Mouse (Mus musculus): ENCODE data around the gene Ube3b. TPM values are rescaled to one million over a fixed set of nuclear protein-coding genes. Genes with fewer than 3 reads are reported as not detected.
A peak's percentile ranks its signal among the peaks of the same experiment; 100 is the strongest.

Gene Ube3b
- total RNA-seq, 2 experiments from 2014 or later: 64.7 to 67.5 TPM

DNA sequence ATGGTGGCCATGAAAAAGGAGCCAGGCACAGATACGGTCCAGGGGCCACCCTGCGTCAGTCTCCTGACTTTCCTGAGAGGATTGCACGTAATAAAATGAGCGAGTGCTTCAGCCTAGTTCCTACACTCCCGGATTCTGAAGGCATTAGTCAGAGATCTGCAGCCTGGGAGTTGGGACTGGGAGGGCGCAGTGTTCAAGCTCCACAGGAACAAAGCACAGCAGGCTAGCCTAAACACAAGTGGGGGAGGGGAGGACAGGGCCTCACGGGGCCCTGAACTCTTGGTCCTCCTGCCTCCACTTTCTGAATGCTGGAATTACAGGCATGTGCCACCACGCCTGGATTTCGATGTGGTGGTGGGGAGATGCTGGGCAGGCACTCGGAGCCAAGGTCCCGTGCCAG lies 7.8 kb upstream of the Ube3b start:
- no peak for DNase-seq
- intact Hi-C loops (cut with DNase I; ENCODE audit: low total_unique reads): no loop called here

DNA sequence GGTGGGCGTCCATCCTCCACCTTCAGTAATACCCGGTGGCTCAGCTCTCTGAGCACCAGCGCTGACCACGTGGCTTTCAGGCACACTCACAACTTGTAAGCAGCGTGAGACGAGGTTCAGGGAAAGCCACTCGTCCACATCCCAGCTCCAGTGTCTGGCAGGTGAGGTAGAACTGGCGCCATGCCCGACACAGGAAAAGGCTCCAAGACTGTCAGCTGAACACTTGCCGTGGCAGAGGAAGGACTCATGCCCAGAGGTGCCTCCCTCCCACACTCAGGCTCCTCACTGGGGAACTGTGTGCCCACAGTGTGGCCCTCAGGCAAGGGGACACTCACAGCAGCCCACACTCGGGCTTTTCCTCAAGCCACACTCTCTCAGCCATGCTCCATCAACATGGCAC lies 7.2 kb upstream of the Ube3b start:
- DNase-seq: peak; percentile 21

DNA sequence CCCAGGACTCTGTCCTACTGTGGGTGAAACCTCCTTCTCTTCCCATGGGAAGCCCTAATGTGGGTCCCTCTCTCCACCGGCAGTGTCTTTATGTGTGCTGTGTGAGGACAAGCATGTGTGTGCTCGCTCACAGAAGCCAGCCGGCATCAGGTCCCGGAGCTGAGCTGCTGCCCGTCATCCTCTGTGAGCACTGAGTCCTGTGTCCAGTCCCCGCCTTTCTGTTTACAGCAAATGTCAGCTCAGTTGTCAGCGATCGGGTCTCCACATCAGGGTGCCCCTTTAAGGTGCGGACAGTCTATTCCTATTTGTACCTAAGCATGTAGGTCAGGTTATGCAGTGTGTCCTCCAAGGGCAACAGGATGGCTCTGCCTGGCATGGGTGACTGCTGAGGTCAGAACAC lies 6.8 kb upstream of the Ube3b start:
- DNase-seq: no peak
- intact Hi-C loops (cut with DNase I; ENCODE audit: low total_unique reads): no loop called here

More for the DNA sequence above, 7.2 kb upstream of the Ube3b start:
- intact Hi-C loops (cut with DNase I; ENCODE audit: low total_unique reads): no loop called here

DNA sequence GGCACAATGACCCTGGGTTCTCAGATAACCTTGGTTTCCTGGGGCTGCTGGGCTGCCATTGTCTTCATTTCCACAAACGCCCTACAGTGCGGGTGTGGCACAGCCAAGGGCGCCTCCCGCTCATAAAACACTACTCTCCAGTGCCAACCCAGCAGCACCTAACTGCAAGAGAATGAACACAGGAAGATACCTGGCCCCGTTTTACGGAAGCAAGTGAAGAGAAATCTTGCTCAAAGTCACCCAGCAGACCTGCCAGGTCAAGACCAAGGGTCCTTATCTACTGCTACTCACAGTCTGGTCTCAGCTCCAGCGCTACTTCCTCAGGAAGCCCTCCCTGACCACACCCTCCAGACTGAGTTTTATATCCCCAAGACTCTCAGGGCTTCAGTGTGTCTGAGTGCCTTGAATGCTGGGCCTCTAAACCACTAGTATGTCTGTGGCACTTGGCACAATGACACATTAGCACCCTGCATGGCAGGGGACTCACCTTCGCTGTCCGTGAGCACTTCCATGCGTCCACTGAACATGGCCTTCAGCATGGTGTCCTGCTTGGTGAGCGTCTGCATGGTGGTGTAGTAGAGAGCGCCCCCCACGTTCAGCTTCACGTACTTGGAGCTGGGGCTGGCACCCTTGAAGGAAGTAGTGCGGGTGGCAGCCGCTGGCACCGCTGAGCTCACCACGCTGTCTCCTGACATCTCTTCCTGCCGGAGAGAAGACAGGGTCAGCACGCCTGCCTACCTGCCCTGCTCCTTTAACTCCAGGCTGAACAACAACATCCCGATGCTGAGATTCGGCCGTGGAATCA lies 5.8 kb upstream of the Ube3b start:
- no peak for DNase-seq
- intact Hi-C loops (cut with DNase I; ENCODE audit: low total_unique reads): no loop called here

DNA sequence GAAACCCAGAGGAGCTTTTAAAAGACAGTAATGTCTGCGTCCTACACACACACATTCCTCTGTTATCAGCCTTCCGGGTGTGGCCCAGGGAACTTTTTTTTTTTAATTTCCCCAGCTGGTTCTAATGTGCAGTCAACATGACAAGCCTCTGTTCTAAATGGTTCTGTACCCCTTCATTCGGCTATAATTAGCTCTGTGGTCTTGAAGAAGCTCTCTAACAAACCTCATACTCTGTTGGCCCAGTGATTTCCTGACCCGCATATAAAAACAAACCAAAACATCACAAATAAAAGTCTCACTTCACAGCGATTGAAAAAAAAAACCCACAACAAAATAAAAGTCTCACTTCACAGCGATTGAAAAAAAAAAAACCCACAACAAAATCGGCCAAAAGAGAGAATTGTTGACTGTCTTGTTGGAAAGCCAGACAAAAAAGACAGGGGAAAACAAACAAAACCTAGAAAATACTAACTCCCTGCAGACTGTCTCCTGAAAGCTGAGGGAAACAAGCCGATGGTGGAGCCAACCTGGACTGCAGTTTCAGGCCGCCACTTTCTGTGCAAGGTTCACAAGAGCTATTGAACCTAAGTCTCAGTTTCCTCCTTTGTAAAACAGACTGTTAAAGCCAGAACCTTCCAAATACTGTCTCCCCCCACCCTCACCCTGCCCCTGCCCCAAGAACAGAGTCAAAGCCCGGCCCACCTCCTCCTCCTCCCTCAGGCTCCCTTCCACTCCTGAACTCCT lies 2.1 kb upstream of the Ube3b start:
- no peak for DNase-seq
- intact Hi-C loops (cut with DNase I; ENCODE audit: low total_unique reads): no loop called here

DNA sequence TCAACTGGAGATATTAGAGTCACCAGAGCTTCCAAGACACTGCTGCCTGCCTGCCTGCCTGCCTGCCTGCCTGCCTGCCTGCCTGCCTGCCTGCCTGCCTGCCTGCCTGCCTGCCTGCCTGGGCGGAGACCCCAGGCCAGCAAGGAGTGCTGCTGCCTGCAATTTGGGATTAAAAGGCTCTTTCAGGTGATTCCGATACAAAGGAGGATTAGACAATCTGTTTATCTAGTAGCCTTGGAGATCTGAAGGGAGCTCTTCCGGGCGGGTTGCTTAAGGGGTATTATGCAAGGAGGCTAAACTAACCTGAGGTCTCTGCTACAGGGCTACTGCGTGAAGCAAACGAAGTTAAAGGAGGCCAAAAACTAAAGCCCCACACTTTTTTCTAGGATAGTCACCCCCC lies 1.5 kb upstream of the Ube3b start:
- DNase-seq: no peak
- intact Hi-C loops (cut with DNase I; ENCODE audit: low total_unique reads): no loop called here

DNA sequence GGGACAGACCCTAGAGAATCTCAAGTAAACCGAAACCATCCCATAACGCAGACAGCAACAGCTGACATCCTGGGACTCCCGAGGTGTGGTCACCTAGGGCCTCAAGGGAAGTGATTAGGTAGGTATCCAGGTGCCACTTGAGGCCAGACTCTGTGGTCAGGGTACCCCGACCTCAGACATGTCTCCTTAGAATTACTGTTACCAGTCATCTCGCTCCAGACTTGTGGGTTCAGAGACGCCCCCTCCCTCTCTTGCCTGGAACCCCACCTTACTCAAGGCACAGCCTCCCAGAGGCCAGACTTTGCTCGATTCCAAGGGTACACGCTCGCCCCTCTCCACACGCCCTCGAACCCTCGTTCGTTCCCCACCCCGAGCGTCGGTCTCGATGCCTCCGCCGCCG lies 644 bp upstream of the Ube3b start:
- intact Hi-C loops (cut with DNase I; ENCODE audit: low total_unique reads): loop anchor here (10.0 kb wide), 1 partner anchor 65 kb away; no protein-coding TSS in a partner anchor
- no peak for DNase-seq

DNA sequence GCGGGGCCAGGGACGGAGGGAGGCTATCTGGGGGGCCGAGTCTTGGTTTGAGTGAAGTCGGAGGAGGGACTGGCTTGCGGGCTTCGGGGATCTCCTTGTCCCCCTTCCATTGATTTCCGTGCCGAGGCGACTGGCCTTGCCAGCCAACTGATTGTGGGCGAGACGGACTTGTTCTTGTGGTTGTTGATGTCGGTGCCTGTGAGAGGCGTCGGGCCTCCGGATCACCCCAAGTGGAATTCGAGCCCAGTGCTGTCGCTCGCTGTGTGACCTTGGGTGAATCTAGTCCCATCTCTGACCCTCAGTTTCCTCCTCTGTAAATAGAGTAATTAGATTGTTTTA lies 575 bp downstream of the Ube3b start:
- intact Hi-C loops (cut with DNase I; ENCODE audit: low total_unique reads): loop anchor here (10.0 kb wide), 1 partner anchor 66 kb away; no protein-coding TSS in a partner anchor
- no peak for DNase-seq

DNA sequence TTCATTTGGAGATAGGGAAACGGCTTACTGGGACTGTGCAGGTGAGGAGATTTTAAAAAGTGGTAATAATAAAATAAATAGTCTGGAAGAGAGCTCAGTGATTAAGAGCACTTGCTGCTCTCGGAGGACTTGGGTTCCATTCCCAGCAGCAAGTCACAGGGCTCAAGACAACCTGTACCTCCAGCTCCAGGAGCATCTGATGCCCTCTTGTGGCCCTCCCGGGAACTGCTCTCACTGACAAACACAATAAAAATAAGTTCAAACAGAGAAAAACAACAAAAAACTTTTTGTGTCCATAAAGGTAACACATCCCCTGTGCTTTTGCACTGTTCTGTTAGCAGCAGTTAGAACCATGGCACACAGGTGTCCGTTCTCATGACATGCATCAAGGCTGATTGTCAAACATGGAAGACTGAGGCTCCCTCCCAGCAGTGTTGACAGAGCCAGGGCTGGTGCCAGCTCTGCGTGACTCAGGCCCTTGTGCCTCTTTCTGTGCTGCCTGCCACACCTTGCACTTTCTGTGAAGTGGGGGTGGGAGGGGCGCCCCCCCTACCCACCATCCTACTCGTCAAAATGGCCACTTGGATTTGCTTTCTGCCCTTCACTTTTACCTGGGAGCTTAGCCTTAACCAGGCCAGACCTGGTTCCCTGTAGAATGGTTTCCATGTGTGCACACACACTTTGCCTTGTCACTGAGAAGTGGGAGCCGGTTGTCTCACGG lies 2.9 kb downstream of the Ube3b start:
- DNase-seq: no peak
- intact Hi-C loops (cut with DNase I; ENCODE audit: low total_unique reads): loop anchor here (10.0 kb wide), 1 partner anchor 69 kb away; no protein-coding TSS in a partner anchor

DNA sequence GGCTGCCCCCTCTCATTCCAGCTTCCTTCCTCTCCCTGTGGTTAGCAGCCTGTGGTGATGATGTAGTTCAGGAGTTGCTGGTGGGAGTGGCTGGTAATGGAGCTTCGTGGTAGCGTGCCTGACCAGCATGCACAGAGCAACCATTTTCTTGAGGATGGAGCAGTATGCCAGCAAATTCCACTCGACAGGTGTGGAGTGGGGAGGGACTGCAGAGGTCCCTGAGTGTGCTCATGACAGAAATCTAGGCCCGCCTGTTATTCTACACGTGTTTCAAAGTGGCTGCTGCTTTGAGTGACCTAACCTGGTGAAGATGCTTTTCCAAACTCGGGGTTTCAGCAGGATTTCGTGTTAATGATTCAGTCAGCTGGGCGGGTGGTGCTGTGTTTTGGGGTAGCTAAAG lies 4.0 kb downstream of the Ube3b start:
- intact Hi-C loops (cut with DNase I; ENCODE audit: low total_unique reads): loop anchor here (10.0 kb wide), 1 partner anchor 70 kb away; no protein-coding TSS in a partner anchor
- no peak for DNase-seq

DNA sequence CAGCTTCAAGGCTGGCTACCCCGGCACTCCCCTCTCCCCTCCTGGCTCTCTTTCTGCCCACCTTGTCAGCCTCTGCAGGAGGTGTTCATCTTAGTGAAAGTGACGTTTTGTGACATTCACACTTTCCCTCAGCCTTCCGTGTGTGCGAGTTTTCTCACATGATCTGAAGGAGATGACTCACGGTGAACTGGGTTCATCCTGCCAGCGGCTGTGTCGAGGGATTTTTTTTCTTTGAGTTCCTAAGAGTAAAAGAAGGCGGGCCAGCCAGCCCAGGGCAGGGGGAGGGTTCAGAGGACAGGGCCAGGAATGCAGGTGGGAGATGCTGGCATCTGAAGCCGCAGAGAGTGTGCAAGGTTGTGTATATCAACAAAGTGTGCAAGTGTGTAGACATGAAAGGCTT lies 12.8 kb downstream of the Ube3b start:
- intact Hi-C loops (cut with DNase I; ENCODE audit: low total_unique reads): no loop called here
- DNase-seq: no peak

DNA sequence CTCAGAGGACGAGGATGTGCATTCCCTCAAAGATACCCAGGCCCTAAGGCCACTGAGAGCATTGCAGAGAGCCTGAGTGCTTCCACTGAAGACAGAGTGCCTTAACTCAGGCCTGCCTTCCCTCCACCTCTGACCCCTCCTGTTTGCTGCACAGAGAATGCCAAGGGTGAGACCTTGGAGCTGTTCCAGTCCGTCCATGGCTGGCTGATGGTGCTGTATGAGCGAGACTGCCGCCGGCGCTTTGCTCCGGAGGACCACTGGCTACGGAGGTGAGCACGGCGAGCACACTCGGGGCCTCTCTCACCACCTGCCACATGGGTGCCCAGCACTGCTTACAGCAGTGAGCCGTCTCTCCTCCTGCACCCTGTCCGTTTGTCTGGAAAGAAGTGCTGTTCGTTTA lies 26.2 kb downstream of the Ube3b start:
- intact Hi-C loops (cut with DNase I; ENCODE audit: low total_unique reads): no loop called here
- no peak for DNase-seq

DNA sequence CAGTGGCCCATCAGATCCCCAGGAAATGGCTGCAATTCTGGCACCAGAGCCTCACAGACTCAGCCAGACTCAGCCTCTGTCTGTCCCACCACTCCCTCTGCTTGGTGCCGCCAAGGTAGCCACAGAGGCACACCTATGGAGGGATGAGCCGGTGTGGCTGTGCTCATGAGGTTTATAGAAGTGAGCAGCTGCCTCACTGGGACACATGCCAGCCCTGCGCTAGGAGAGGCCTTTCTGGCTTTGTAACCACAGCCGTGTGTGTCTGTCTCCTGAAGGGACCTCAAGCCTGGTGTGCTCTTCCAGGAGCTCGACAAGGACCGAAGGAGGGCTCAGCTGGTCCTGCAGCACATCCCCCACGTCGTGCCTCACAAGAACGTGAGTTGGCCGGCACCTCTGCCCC lies 26.9 kb downstream of the Ube3b start:
- no peak for DNase-seq
- intact Hi-C loops (cut with DNase I; ENCODE audit: low total_unique reads): no loop called here

DNA sequence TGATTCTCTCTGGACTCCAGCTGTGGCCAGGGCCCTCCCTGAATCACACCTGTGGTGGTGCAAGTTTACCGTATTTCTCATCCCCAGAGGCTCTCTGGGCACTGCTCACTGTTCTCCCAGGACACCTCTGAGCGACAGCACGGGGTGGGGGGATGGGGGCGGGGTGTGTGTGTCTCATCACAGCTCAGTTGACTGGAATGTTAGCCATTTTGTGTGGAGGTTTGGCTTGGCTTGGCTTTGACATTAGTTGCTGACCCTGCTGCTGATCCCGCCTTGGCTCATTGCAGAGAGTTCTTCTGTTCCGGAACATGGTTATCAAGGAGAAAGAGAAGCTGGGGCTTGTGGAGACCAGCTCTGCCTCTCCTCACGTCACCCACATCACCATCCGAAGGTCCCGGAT lies 27.4 kb downstream of the Ube3b start:
- intact Hi-C loops (cut with DNase I; ENCODE audit: low total_unique reads): no loop called here
- no peak for DNase-seq

DNA sequence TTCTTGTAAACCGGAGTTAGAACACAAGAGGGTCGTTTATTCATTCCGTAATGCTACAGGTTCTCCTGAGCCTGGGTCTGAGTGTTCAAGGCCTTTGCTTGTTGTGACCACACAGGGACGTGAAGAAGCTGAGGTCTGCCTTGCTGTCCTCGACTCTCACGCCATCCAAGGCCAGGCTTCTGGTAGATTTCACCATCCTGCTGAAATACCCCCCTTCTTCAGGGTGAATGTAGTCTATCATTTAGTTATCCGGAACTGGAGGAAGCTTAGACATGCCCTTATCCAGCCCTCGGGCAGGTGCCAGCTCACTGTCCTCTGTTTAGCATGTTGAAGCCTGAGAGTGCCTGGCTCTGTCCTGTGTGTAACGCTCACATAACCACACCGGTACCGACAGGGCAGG lies 28.4 kb downstream of the Ube3b start:
- intact Hi-C loops (cut with DNase I; ENCODE audit: low total_unique reads): no loop called here
- no peak for DNase-seq

DNA sequence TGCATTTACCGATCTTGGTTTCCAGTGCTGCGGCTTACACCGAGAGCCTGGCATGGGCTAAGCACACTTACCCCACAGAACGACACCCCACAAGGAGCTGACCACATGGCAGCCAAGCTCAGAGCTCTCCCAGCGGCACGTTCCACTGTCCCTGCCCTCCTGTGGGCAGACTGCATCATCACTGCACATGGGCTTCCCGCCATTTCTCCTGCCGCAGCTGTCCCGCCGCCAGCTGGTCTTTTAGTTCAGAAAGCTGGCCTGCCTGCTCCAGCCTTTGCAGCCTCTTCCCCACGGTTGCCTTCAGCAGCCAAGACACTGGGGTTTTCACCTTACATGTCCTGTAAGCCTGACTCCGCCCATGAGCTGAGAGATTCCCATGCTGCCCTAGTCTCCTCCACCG lies 30.0 kb downstream of the Ube3b start:
- intact Hi-C loops (cut with DNase I; ENCODE audit: low total_unique reads): no loop called here
- no peak for DNase-seq

DNA sequence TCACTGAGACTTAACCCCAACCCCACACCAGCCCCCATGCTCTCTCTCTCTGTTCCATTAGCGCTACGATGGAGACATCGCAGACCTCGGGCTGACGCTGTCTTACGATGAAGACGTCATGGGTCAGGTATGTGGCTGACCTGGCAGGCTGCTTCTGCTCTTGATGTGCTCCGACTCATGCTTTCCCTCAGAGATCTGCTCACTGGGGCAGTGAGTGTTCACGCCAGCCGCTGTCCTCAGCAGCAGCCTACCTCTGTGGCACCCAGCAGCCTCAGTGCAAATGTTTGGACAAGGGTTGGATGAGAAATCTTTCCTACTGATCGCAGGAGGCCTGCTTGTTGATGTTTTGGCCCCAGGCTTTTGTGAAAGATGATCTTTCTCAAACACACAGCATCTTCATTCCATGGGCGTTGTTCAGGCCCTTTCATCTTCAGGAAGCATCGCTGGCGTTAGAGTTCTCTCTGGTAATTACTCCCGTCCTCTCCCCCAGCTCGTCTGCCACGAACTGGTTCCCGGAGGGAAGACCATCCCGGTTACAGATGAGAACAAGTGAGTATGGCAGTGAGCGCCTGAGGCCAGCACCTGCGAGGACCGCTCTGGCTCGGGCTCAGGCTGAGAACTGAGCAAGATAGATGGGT lies 32.1 kb downstream of the Ube3b start:
- DNase-seq: no peak

DNA sequence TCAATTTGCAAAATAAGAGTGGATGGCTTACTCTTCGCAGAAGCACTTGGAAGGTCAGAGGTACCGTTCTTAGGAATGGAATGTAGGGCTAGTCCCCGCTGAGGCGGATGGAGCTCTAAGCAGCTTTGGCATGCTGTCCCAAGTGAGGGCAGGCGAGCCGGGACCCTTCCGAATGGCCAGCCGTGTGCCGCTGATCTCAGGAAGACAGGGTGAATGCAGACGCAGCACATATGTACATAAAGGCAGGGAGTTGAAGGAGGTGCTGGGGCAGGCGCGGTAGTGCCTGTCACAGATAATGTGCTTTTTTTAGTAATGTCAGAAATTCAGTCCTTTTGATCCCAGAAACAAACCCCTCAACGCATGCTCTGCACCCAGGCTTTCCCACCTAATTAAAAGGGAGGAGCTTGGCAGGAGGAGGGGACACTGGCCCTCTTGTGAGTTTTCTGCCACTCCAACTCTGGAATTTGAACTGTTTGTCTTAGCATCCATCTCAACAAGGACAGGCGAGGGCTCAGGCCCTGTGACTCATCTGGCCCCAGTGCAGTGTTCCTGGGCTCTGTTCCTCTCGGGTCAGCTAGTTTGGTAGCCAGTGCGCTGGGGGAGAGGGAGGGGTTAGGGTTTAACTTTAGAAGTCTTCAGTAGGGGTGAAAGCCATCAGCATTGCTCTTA lies 32.8 kb downstream of the Ube3b start:
- no peak for DNase-seq
- intact Hi-C loops (cut with DNase I; ENCODE audit: low total_unique reads): no loop called here

More for the DNA sequence above, 32.1 kb downstream of the Ube3b start:
- intact Hi-C loops (cut with DNase I; ENCODE audit: low total_unique reads): no loop called here

DNA sequence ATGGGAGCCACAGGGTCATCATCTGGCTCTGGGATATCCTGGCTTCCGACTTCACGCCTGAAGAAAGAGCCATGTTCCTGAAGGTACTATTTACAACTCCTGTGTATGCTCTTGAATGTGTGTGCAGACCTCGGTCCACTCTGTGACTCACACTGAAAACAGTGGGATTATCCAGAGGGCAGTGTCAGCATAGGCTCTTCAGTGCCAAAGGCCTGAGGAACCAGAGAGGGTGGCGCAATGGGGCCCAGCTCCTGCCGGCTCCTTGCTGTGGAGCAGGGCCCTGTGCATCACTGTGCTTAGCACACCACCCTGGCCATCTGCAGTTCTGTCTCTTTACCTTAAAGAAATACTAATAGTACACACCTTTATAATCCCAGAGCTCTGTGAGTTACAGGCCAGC lies 35.2 kb downstream of the Ube3b start:
- intact Hi-C loops (cut with DNase I; ENCODE audit: low total_unique reads): no loop called here

More for the DNA sequence above, 35.2 kb downstream of the Ube3b start:
- DNase-seq: no peak

Data from gastrocnemius, postnatal 14 days (tissue).